Mouse (Mus musculus): ENCODE measurements around the gene Sh3gl2. TPM values are rescaled to one million over a fixed set of nuclear protein-coding genes. Genes with fewer than 3 reads are reported as not detected.

The Sh3gl2 gene
- polyA plus RNA-seq, 1 experiment from 2014 or later, result 1.7 TPM

DNA sequence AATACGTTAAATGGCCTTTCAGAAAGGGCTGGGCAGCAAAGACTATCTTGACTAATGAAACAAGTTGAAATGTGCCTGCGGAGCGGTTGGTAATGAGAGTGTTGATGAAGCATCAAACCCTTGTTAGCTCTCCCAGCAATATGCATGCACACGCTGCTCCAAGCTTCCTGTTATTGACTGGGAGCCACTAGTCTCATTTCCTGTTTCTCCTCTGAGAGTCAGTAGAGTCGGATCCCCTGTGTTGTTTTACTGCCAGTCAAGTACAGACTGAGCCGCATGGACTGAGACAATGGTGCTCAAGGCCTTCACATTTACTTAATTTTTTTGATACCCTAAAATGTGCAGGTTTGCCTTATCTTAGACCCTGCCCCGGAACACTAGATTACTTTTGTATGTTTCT, 386.1 kb downstream of the Sh3gl2 start:
- H3K4me1 ChIP-seq (ENCODE audit: control insufficient read depth, insufficient read depth, low read length), result no peaks in the 10 kb centered on the region
- no peaks in the 10 kb centered on the region for H3K27me3 ChIP-seq (ENCODE audit: control insufficient read depth, insufficient read depth, low read length)
- no peaks in the 10 kb centered on the region for H3K9me3 ChIP-seq (ENCODE audit: control insufficient read depth, low read length)
- DNase-seq (ENCODE audit: low spot score), result peak; percentile 23
- H3K27ac ChIP-seq (replicated peaks; ENCODE audit: low read depth, low read length), result no peak overlapping the region
- H3K4me3 ChIP-seq (ENCODE audit: low read depth, low read length), result no peak overlapping the region
- H3K9ac ChIP-seq (ENCODE audit: low read length), result no peak overlapping the region
- no peak for ATAC-seq (ENCODE audit: insufficient number of reproducible peaks, low FRiP score, low TSS enrichment, low read depth)
- H3K4me2 ChIP-seq (ENCODE audit: low read depth, severe bottlenecking), result no peak overlapping the region
- 59% methylated on average over 7 of the region's 7 CpGs for WGBS
- no peaks in the 10 kb centered on the region for H3K36me3 ChIP-seq (ENCODE audit: control insufficient read depth, insufficient read depth, low read length)

DNA sequence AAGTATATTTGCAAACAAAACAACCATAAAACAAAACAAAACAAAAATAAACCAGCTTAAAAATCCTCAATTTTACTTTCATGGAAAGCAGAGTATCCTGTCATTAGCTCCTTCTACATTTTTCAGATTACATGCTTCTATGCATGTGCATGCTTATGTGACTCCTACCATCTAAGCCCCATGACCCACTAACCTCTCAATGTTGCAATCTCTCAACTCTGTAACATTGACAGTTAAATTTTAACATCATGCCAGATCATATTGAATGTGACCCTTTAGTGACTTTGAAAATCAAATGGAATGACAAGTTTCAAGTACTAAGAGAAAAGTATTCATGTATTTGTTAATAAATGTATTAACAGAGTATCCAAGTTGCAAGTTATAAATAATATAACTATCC, 389.2 kb downstream of the Sh3gl2 start:
- no peak overlapping the region for H3K4me3 ChIP-seq (ENCODE audit: low read depth, low read length)
- H3K36me3 ChIP-seq (ENCODE audit: control insufficient read depth, insufficient read depth, low read length), result no peaks in the 10 kb centered on the region
- H3K27me3 ChIP-seq (ENCODE audit: control insufficient read depth, insufficient read depth, low read length), result no peaks in the 10 kb centered on the region
- H3K4me2 ChIP-seq (ENCODE audit: low read depth, severe bottlenecking), result no peak overlapping the region
- no peak for DNase-seq (ENCODE audit: low spot score)
- no peaks in the 10 kb centered on the region for H3K9me3 ChIP-seq (ENCODE audit: control insufficient read depth, low read length)
- H3K27ac ChIP-seq (replicated peaks; ENCODE audit: low read depth, low read length), result no peak overlapping the region
- ATAC-seq (ENCODE audit: insufficient number of reproducible peaks, low FRiP score, low TSS enrichment, low read depth), result no peak
- H3K4me1 ChIP-seq (ENCODE audit: control insufficient read depth, insufficient read depth, low read length), result no peaks in the 10 kb centered on the region
- H3K9ac ChIP-seq (ENCODE audit: low read length), result no peak overlapping the region

DNA sequence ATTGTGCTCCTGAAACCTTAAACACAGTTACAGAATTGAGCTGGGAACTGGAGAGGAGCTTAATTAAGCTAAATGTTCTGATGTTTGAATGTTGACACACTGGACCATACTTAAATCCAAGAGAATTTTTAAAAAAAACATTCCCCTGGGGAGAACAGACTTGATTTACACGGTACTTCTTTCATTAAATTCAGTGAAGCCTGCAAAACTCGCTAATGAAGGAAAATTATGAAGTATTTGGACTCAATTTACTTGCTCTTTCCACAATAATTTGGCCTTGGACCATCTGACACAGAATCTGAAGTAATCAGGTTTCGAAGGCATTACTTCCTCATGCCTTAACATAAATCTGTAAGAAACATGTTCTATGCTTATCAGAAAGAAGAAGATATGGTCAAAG, 408.4 kb downstream of the Sh3gl2 start:
- 75% methylated on average over 3 of the region's 3 CpGs for WGBS
- no peak for ATAC-seq (ENCODE audit: insufficient number of reproducible peaks, low FRiP score, low TSS enrichment, low read depth)

DNA sequence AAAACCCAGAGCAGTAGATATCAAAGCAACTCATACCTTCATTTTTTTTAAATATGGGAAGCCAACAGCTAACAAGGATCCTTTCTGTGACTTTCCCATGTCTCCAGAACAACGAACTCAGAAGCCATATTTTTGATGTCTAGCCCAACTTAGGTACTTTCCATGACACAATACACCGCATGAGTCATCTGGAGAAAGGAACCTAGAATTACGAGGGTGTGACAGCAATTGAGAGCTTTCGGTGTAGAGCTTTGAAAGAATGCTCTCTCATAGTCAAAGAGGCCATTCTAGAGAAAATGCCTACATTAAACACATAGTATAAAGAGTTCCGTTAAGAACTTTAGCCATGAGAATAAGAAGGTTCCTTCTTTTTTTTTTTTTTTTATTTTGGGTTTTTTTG, 413.8 kb downstream of the Sh3gl2 start:
- H3K4me1 ChIP-seq (ENCODE audit: control insufficient read depth, insufficient read depth, low read length), result no peaks in the 10 kb centered on the region
- no peaks in the 10 kb centered on the region for H3K9me3 ChIP-seq (ENCODE audit: control insufficient read depth, low read length)
- H3K27me3 ChIP-seq (ENCODE audit: control insufficient read depth, insufficient read depth, low read length), result no peaks in the 10 kb centered on the region
- H3K9ac ChIP-seq (ENCODE audit: low read length), result no peak overlapping the region
- DNase-seq (ENCODE audit: low spot score) (no peak), ATAC-seq (ENCODE audit: insufficient number of reproducible peaks, low FRiP score, low TSS enrichment, low read depth) (no peak)
- no peaks in the 10 kb centered on the region for H3K36me3 ChIP-seq (ENCODE audit: control insufficient read depth, insufficient read depth, low read length)
- H3K4me3 ChIP-seq (ENCODE audit: low read depth, low read length), result no peak overlapping the region
- WGBS, result 94% methylated on average over 5 of the region's 5 CpGs
- H3K27ac ChIP-seq (replicated peaks; ENCODE audit: low read depth, low read length), result no peak overlapping the region
- no peak overlapping the region for H3K4me2 ChIP-seq (ENCODE audit: low read depth, severe bottlenecking)

More for the DNA sequence above, 408.4 kb downstream of the Sh3gl2 start:
- Histone ChIP-seq H3K9ac (ENCODE audit: low read length) (no peak overlapping the region), H3K27me3 (ENCODE audit: control insufficient read depth, insufficient read depth, low read length) (no peaks in the 10 kb centered on the region), H3K4me1 (ENCODE audit: control insufficient read depth, insufficient read depth, low read length) (no peaks in the 10 kb centered on the region), H3K4me3 (ENCODE audit: low read depth, low read length) (no peak overlapping the region), H3K9me3 (ENCODE audit: control insufficient read depth, low read length) (no peaks in the 10 kb centered on the region), H3K36me3 (ENCODE audit: control insufficient read depth, insufficient read depth, low read length) (no peaks in the 10 kb centered on the region), H3K27ac (replicated peaks; ENCODE audit: low read depth, low read length) (no peak overlapping the region), H3K4me2 (ENCODE audit: low read depth, severe bottlenecking) (no peak overlapping the region)
- DNase-seq (ENCODE audit: low spot score), result no peak

DNA sequence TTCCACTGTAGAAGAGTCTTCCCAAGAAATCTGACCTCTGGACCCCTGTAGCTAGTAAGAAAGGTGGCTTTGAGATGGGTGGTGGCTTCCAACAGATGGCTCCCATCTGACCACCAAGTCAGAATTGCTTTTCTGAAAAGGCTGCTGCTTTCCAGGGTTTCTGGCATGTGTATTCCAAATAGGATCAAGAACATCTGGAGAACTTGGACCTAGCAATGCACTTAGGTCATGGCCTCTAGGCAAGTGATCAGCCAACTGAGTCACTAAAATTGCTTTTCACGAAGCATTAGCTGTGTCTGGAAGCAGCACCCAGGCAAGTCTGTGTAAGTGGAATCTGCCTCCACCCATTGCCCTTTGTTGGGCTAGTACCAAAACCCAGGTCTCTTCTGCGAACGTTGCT, 414.3 kb downstream of the Sh3gl2 start:
- ATAC-seq (ENCODE audit: insufficient number of reproducible peaks, low FRiP score, low TSS enrichment, low read depth) (no peak), DNase-seq (ENCODE audit: low spot score) (no peak)
- WGBS, result 89% methylated on average over 3 of the region's 3 CpGs
- Histone ChIP-seq H3K4me2 (ENCODE audit: low read depth, severe bottlenecking) (no peak overlapping the region), H3K27me3 (ENCODE audit: control insufficient read depth, insufficient read depth, low read length) (no peaks in the 10 kb centered on the region), H3K9me3 (ENCODE audit: control insufficient read depth, low read length) (no peaks in the 10 kb centered on the region), H3K4me1 (ENCODE audit: control insufficient read depth, insufficient read depth, low read length) (no peaks in the 10 kb centered on the region), H3K9ac (ENCODE audit: low read length) (no peak overlapping the region), H3K4me3 (ENCODE audit: low read depth, low read length) (no peak overlapping the region), H3K27ac (replicated peaks; ENCODE audit: low read depth, low read length) (no peak overlapping the region), H3K36me3 (ENCODE audit: control insufficient read depth, insufficient read depth, low read length) (no peaks in the 10 kb centered on the region)

DNA sequence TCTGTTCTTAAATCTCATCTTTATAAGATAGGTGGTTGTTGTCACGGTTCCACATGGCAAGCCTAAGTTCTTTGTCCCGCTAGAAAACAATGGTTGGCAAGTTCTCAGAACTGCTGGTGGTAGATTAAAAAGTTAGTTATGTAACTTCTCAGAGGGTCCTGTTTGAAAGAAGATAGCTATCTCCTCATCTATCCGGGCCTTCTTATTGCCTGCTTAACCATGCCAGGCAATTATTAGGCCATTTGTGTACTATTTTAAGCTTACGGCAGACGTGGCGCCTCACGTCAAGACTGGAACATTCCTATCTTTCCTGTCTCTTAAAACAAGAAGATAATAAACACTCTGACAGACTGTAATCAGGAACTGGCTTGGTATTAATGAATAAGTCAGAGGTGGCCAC, 424.5 kb downstream of the Sh3gl2 start:
- WGBS, result 87% methylated on average over 7 of the region's 7 CpGs
- H3K4me3 ChIP-seq (ENCODE audit: low read depth, low read length), result no peak overlapping the region
- H3K4me2 ChIP-seq (ENCODE audit: low read depth, severe bottlenecking), result no peak overlapping the region
- no peak for DNase-seq (ENCODE audit: low spot score)
- H3K27me3 ChIP-seq (ENCODE audit: control insufficient read depth, insufficient read depth, low read length), result no peaks in the 10 kb centered on the region
- no peaks in the 10 kb centered on the region for H3K36me3 ChIP-seq (ENCODE audit: control insufficient read depth, insufficient read depth, low read length)
- no peak overlapping the region for H3K9ac ChIP-seq (ENCODE audit: low read length)
- no peaks in the 10 kb centered on the region for H3K9me3 ChIP-seq (ENCODE audit: control insufficient read depth, low read length)
- H3K4me1 ChIP-seq (ENCODE audit: control insufficient read depth, insufficient read depth, low read length), result no peaks in the 10 kb centered on the region
- H3K27ac ChIP-seq (replicated peaks; ENCODE audit: low read depth, low read length), result no peak overlapping the region
- no peak for ATAC-seq (ENCODE audit: insufficient number of reproducible peaks, low FRiP score, low TSS enrichment, low read depth)

DNA sequence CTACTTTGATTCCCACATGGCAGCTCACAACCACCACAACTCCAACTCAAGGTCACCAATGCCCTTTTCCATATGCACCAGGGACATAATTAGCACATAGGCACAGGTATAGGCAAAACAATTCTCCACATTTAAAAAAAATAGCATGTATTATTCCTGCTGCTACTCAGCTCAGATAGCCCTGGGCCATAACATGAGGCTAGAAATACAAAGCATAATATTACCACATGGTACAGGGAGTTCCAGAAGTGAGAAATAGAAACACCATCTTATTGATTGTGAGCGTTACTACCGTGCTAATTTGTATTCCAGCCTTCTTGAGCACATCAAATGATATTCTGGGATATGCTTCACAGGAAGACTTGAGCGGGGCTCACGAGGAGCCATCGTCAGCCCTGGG, 464.3 kb downstream of the Sh3gl2 start:
- no peak overlapping the region for H3K4me2 ChIP-seq (ENCODE audit: low read depth, severe bottlenecking)
- no peak overlapping the region for H3K4me3 ChIP-seq (ENCODE audit: low read depth, low read length)
- DNase-seq (ENCODE audit: low spot score) (no peak), ATAC-seq (ENCODE audit: insufficient number of reproducible peaks, low FRiP score, low TSS enrichment, low read depth) (no peak)
- H3K27me3 ChIP-seq (ENCODE audit: control insufficient read depth, insufficient read depth, low read length), result no peaks in the 10 kb centered on the region
- WGBS, result 78% methylated on average over 5 of the region's 5 CpGs
- H3K36me3 ChIP-seq (ENCODE audit: control insufficient read depth, insufficient read depth, low read length), result no peaks in the 10 kb centered on the region
- H3K9ac ChIP-seq (ENCODE audit: low read length), result no peak overlapping the region
- H3K4me1 ChIP-seq (ENCODE audit: control insufficient read depth, insufficient read depth, low read length), result no peaks in the 10 kb centered on the region
- H3K27ac ChIP-seq (replicated peaks; ENCODE audit: low read depth, low read length), result no peak overlapping the region
- no peaks in the 10 kb centered on the region for H3K9me3 ChIP-seq (ENCODE audit: control insufficient read depth, low read length)

DNA sequence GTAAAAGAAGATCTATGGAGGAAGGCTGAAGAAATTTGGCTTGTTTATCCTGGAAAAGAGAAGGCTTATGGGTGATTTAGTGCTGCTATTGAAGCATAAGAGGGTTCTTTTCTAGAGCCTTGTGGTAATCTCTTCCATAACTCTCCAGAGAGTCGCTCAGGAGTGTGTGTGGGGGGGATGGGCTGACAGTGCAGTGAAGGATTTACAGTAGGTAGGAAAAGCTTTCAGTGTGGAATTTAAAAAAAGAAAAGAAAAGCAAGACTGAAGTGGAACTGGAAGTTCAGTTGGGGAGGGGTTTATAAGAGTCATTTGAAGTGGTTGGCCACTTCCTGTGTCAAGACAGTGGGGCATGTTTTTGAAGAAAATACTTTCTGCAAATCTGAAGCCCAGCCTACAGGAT, 464.8 kb downstream of the Sh3gl2 start:
- WGBS, result 60% methylated on average over 1 of the region's 1 CpGs
- Histone ChIP-seq H3K36me3 (ENCODE audit: control insufficient read depth, insufficient read depth, low read length) (no peaks in the 10 kb centered on the region), H3K9ac (ENCODE audit: low read length) (no peak overlapping the region), H3K9me3 (ENCODE audit: control insufficient read depth, low read length) (no peaks in the 10 kb centered on the region), H3K27ac (replicated peaks; ENCODE audit: low read depth, low read length) (no peak overlapping the region), H3K4me1 (ENCODE audit: control insufficient read depth, insufficient read depth, low read length) (no peaks in the 10 kb centered on the region), H3K4me3 (ENCODE audit: low read depth, low read length) (no peak overlapping the region), H3K27me3 (ENCODE audit: control insufficient read depth, insufficient read depth, low read length) (no peaks in the 10 kb centered on the region), H3K4me2 (ENCODE audit: low read depth, severe bottlenecking) (no peak overlapping the region)
- ATAC-seq (ENCODE audit: insufficient number of reproducible peaks, low FRiP score, low TSS enrichment, low read depth) (no peak), DNase-seq (ENCODE audit: low spot score) (no peak)

DNA sequence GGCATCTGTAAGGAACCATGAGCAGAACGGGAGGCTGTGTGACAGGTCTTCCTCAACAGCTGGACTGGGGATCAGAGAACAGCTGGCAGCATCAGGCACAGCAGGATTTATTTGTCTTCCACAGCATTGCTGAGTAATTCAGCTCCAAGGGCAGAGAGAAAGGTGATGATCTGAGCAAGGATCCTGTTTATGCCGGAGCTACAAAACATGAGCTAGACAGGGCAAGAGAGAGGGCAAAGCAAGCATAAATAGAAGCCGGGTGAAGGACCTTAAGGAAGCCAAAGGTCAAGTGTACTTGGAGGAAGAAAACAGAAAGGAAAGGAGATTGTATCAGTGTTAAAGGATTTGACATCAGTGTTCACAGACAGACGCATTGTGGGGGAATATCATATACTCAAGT, 467.4 kb downstream of the Sh3gl2 start:
- 50% methylated on average over 4 of the region's 4 CpGs for WGBS
- Histone ChIP-seq H3K4me2 (ENCODE audit: low read depth, severe bottlenecking) (no peak overlapping the region), H3K4me1 (ENCODE audit: control insufficient read depth, insufficient read depth, low read length) (no peaks in the 10 kb centered on the region), H3K4me3 (ENCODE audit: low read depth, low read length) (no peak overlapping the region), H3K27me3 (ENCODE audit: control insufficient read depth, insufficient read depth, low read length) (no peaks in the 10 kb centered on the region), H3K27ac (replicated peaks; ENCODE audit: low read depth, low read length) (no peak overlapping the region), H3K36me3 (ENCODE audit: control insufficient read depth, insufficient read depth, low read length) (no peaks in the 10 kb centered on the region), H3K9me3 (ENCODE audit: control insufficient read depth, low read length) (no peaks in the 10 kb centered on the region), H3K9ac (ENCODE audit: low read length) (no peak overlapping the region)
- no peak for DNase-seq (ENCODE audit: low spot score)
- ATAC-seq (ENCODE audit: insufficient number of reproducible peaks, low FRiP score, low TSS enrichment, low read depth), result no peak
